Mouse (Mus musculus) lung, postnatal 0 days (tissue): ENCODE results near the gene Zfp568. TPM values are rescaled to one million over a fixed set of nuclear protein-coding genes. Genes with fewer than 3 reads are reported as not detected.

Experiments
- ATAC-seq: fragments of 200-750 bp; cut with Nextera tagmentation; 2 replicates; pipeline ENCODE4 v1.8.0; 2017; ENCODE audit warnings: moderate library complexity
- DNase-seq: peaks from one replicate; pipeline ENCODE4 v3.0.0-alpha.2; 2016; ENCODE audit warnings: low spot score
- H3K27ac ChIP-seq: fragments of 300-500 bp; sonication (generic); 2 replicates; pipeline ENCODE4 v1.5.1; 2014; ENCODE audit warnings: antibody characterized with exemption, mild to moderate bottlenecking, low read length, mixed read lengths
- H3K27me3 ChIP-seq: fragments of 300-500 bp; sonication (generic); replicated peaks from 2 replicates; pipeline ENCODE4 v1.6.1; 2014; ENCODE audit warnings: low read length, mixed read lengths; ENCODE audit not compliant: insufficient read depth
- H3K36me3 ChIP-seq: fragments of 300-500 bp; sonication (generic); 2 replicates; pipeline ENCODE4 v1.6.1; 2014; ENCODE audit warnings: low read length, mixed read lengths; ENCODE audit not compliant: insufficient read depth
- H3K4me1 ChIP-seq: fragments of 300-500 bp; sonication (generic); 2 replicates; pipeline ENCODE4 v1.6.1; 2014; ENCODE audit warnings: antibody characterized with exemption, low read depth, low read length, mixed read lengths; ENCODE audit not compliant: insufficient read depth
- H3K4me2 ChIP-seq: fragments of 300-500 bp; sonication (generic); replicated peaks from 2 replicates; pipeline ENCODE4 v1.6.1; 2014; ENCODE audit warnings: low read depth, mild to moderate bottlenecking, low read length, moderate library complexity, mixed read lengths
- H3K4me3 ChIP-seq: fragments of 300-500 bp; sonication (generic); 2 replicates; pipeline ENCODE4 v1.5.1; 2014; ENCODE audit warnings: low read depth, low read length
- H3K9ac ChIP-seq: fragments of 300-500 bp; sonication (generic); replicated peaks from 2 replicates; pipeline ENCODE4 v1.6.1; 2014; ENCODE audit warnings: low read depth, mild to moderate bottlenecking
- H3K9me3 ChIP-seq: fragments of 300-500 bp; sonication (generic); 2 replicates; pipeline ENCODE4 v1.6.1; 2016; ENCODE audit warnings: low read length, mixed read lengths
- CTCF ChIP-seq: IDR thresholded peaks from 2 replicates; pipeline ENCODE4 v1.5.1; 2016; ENCODE audit warnings: antibody characterized with exemption, mild to moderate bottlenecking
- EP300 ChIP-seq: IDR thresholded peaks from 2 replicates; pipeline ENCODE4 v1.6.1; 2016; ENCODE audit warnings: antibody characterized with exemption, mild to moderate bottlenecking, control low read depth
- WGBS: fragments of 180-500 bp; shearing (Covaris S2); extraction: QIAGEN DNeasy Blood & Tissue Kit; methylation state at CpG from one replicate; pipeline ENCODE4 v1.1.7; 2014; 5-methylcytosine and 5-hydroxymethylcytosine counted together
- polyA plus RNA-seq: library from polyadenylated mRNA; unstranded; fragments of >200 nt; fragmentation: Nextera tagmentation; extraction: Ambion mirVana; gene quantifications from 2 replicates; pipeline ENCODE4 v1.2.1, GENCODE M21; 2015

The Zfp568 gene
- polyA plus RNA-seq, 1 experiment from 2014 or later: 4.1 TPM

- DNase-seq (no peak), ATAC-seq (no peak)
- Histone ChIP-seq H3K4me3 (no peak overlapping the region), H3K9me3 (no peaks in the 10 kb centered on the region), H3K4me1 (no peaks in the 10 kb centered on the region), H3K27me3 (no peaks in the 10 kb centered on the region), H3K27ac (no peak overlapping the region), H3K9ac (no peak overlapping the region), H3K36me3 (no peaks in the 10 kb centered on the region), H3K4me2 (no peak overlapping the region)
- WGBS: 85% methylated on average over 9 of the region's 9 CpGs
- TF ChIP-seq EP300 (no peak), CTCF (no peak)
Observed at GRCm38 (mm10) chr7:29970686-29971085, 13.1 kb upstream of the Zfp568 start.

GRCm38 (mm10) chr7:29980761-29981160 is 3.0 kb upstream of the Zfp568 start:
- WGBS: 94% methylated on average over 1 of the region's 1 CpGs
- ATAC-seq (no peak), DNase-seq (peak; percentile 56)
- Histone ChIP-seq H3K9me3 (no peaks in the 10 kb centered on the region), H3K4me1 (peaks cover 5% of the 10 kb centered on the region; the same call in 1 of the 2 replicates), H3K9ac (no peak overlapping the region), H3K27ac (peak overlapping the region; percentile 51), H3K4me3 (no peak overlapping the region), H3K4me2 (no peak overlapping the region), H3K27me3 (no peaks in the 10 kb centered on the region), H3K36me3 (no peaks in the 10 kb centered on the region)
- TF ChIP-seq EP300: no peak
- no peak for TF ChIP-seq CTCF

GRCm38 (mm10) chr7:29981455-29981854 is 2.3 kb upstream of the Zfp568 start:
- 31% methylated on average over 5 of the region's 5 CpGs for WGBS
- ATAC-seq: no peak
- H3K9me3 ChIP-seq: no peaks in the 10 kb centered on the region
- no peaks in the 10 kb centered on the region for H3K36me3 ChIP-seq
- TF ChIP-seq EP300 (no peak), CTCF (no peak)
- H3K4me1 ChIP-seq: peaks cover 5% of the 10 kb centered on the region; the same call in 1 of the 2 replicates
- no peaks in the 10 kb centered on the region for H3K27me3 ChIP-seq
- H3K4me2 ChIP-seq: no peak overlapping the region
- peak; percentile 26 for DNase-seq
- no peak overlapping the region for H3K4me3 ChIP-seq
- H3K9ac ChIP-seq: no peak overlapping the region
- H3K27ac ChIP-seq: peak overlapping the region; percentile 51

- peaks cover 5% of the 10 kb centered on the region; the same call in 1 of the 2 replicates for H3K4me1 ChIP-seq
- H3K9ac ChIP-seq: no peak overlapping the region
- WGBS: 58% methylated on average over 3 of the region's 3 CpGs
- no peak overlapping the region for H3K4me3 ChIP-seq
- H3K27me3 ChIP-seq: no peaks in the 10 kb centered on the region
- DNase-seq (peak; percentile 66), ATAC-seq (no peak)
- no peaks in the 10 kb centered on the region for H3K9me3 ChIP-seq
- peak overlapping the region; percentile 51; the same call in 1 of the 2 replicates for H3K27ac ChIP-seq
- no peaks in the 10 kb centered on the region for H3K36me3 ChIP-seq
- TF ChIP-seq CTCF: no peak
- peak; percentile 62 for TF ChIP-seq EP300
- no peak overlapping the region for H3K4me2 ChIP-seq
Observed at GRCm38 (mm10) chr7:29981860-29982259, 1.9 kb upstream of the Zfp568 start.

- H3K9ac ChIP-seq: no peak overlapping the region
- TF ChIP-seq EP300 (no peak), CTCF (no peak)
Observed at GRCm38 (mm10) chr7:29982341-29982740, 1.4 kb upstream of the Zfp568 start.

GRCm38 (mm10) chr7:29982931-29983330 is 824 bp upstream of the Zfp568 start:
- Histone ChIP-seq H3K4me3 (peak overlapping the region; percentile 86), H3K27me3 (no peaks in the 10 kb centered on the region), H3K9ac (peak overlapping the region; percentile 81; the same call in 1 of the 2 replicates), H3K36me3 (no peaks in the 10 kb centered on the region), H3K27ac (peak overlapping the region; percentile 90), H3K4me2 (peak overlapping the region; percentile 81), H3K9me3 (no peaks in the 10 kb centered on the region), H3K4me1 (peaks cover 5% of the 10 kb centered on the region; the same call in 1 of the 2 replicates)
- ATAC-seq (no peak), DNase-seq (peak; percentile 21)
- TF ChIP-seq EP300 (no peak), CTCF (no peak)
- 27% methylated on average over 6 of the region's 6 CpGs for whole genome bisulfite sequencing

More at GRCm38 (mm10) chr7:29982341-29982740, 1.4 kb upstream of the Zfp568 start:
- 65% methylated on average over 4 of the region's 4 CpGs for WGBS
- peak overlapping the region; percentile 23; the same call in 1 of the 2 replicates for H3K27ac ChIP-seq
- peak overlapping the region; percentile 81; the same call in 1 of the 2 replicates for H3K4me2 ChIP-seq
- no peaks in the 10 kb centered on the region for H3K27me3 ChIP-seq
- H3K9me3 ChIP-seq: no peaks in the 10 kb centered on the region
- no peaks in the 10 kb centered on the region for H3K36me3 ChIP-seq
- ATAC-seq: no peak
- DNase-seq: no peak
- peaks cover 5% of the 10 kb centered on the region; the same call in 1 of the 2 replicates for H3K4me1 ChIP-seq
- no peak overlapping the region for H3K4me3 ChIP-seq
